Mouse (Mus musculus) intestine, embryonic 16.5 days (tissue): Measurements from ENCODE around the gene Cyp2w1. TPM values are rescaled to one million over a fixed set of nuclear protein-coding genes. Genes with fewer than 3 reads are reported as not detected.

Experiments
- ATAC-seq: fragments of 200-750 bp; cut with Nextera tagmentation; 2 replicates; pipeline ENCODE4 v1.8.0; 2017; ENCODE audit warnings: moderate TSS enrichment, moderate library complexity
- H3K27ac ChIP-seq: fragments of 300-500 bp; sonication (generic); 2 replicates; pipeline ENCODE4 v1.5.1; 2014; ENCODE audit warnings: mild to moderate bottlenecking, low read length
- H3K27me3 ChIP-seq: fragments of 300-500 bp; sonication (generic); replicated peaks from 2 replicates; pipeline ENCODE4 v1.6.1; 2014; ENCODE audit warnings: low read length, control low read depth, mixed read lengths; ENCODE audit not compliant: control insufficient read depth, insufficient read depth
- H3K36me3 ChIP-seq: fragments of 300-500 bp; sonication (generic); 2 replicates; pipeline ENCODE4 v1.6.1; 2014; ENCODE audit warnings: low read length, control low read depth; ENCODE audit not compliant: control insufficient read depth, insufficient read depth
- H3K4me1 ChIP-seq: fragments of 300-500 bp; sonication (generic); 2 replicates; pipeline ENCODE4 v1.6.1; 2014; ENCODE audit warnings: low read length, control low read depth, mixed read lengths; ENCODE audit not compliant: control insufficient read depth, insufficient read depth
- H3K4me2 ChIP-seq: fragments of 300-500 bp; sonication (generic); 2 replicates; pipeline ENCODE4 v1.6.1; 2014; ENCODE audit warnings: low read depth, low read length, control low read depth
- H3K4me3 ChIP-seq: fragments of 300-500 bp; sonication (generic); 2 replicates; pipeline ENCODE4 v1.5.1; 2014; ENCODE audit warnings: mild to moderate bottlenecking, low read length
- H3K9ac ChIP-seq: fragments of 300-500 bp; sonication (generic); 2 replicates; pipeline ENCODE4 v1.6.1; 2014; ENCODE audit warnings: low read depth, low read length
- H3K9me3 ChIP-seq: fragments of 300-500 bp; sonication (generic); 2 replicates; pipeline ENCODE4 v1.6.1; 2016; ENCODE audit warnings: low read length, control low read depth; ENCODE audit not compliant: control insufficient read depth
- WGBS: fragments of 180-500 bp; shearing (Covaris S2); extraction: QIAGEN DNeasy Blood & Tissue Kit; methylation state at CpG from one replicate; pipeline ENCODE4 v1.1.7; 2014; 5-methylcytosine and 5-hydroxymethylcytosine counted together
- polyA plus RNA-seq: library from polyadenylated mRNA; unstranded; fragments of >200 nt; fragmentation: Nextera tagmentation; extraction: Ambion mirVana; gene quantifications from 2 replicates; pipeline ENCODE4 v1.2.1, GENCODE M21; 2015

Cyp2w1 gene
- polyA plus RNA-seq, 1 experiment from 2014 or later, result 33.9 TPM

GRCm38 (mm10) chr5:139353946-139354345 is 1.5 kb downstream of the Cyp2w1 start:
- Histone ChIP-seq H3K27me3 (no peaks in the 10 kb centered on the region), H3K27ac (peak overlapping the region; percentile 89), H3K9me3 (no peaks in the 10 kb centered on the region), H3K4me2 (peak overlapping the region; percentile 63), H3K4me1 (peaks cover 33% of the 10 kb centered on the region), H3K4me3 (peak overlapping the region; percentile 55), H3K9ac (peak overlapping the region; percentile 76), H3K36me3 (no peaks in the 10 kb centered on the region)
- 70% methylated on average over 11 of the region's 11 CpGs for WGBS
- ATAC-seq, result peak; percentile 54

GRCm38 (mm10) chr5:139355235-139355772 is 2.9 kb downstream of the Cyp2w1 start:
- ATAC-seq, result no peak
- Histone ChIP-seq H3K4me2 (peak overlapping the region; percentile 63), H3K36me3 (no peaks in the 10 kb centered on the region), H3K4me3 (peak overlapping the region; percentile 55), H3K27me3 (no peaks in the 10 kb centered on the region), H3K4me1 (peaks cover 25% of the 10 kb centered on the region), H3K9me3 (no peaks in the 10 kb centered on the region), H3K27ac (peak overlapping the region; percentile 59; the same call in 1 of the 2 replicates), H3K9ac (peak overlapping the region; percentile 76)
- WGBS, result 35% methylated on average over 19 of the region's 19 CpGs

- no peaks in the 10 kb centered on the region for H3K36me3 ChIP-seq
- ATAC-seq, result peak; percentile 16
- no peaks in the 10 kb centered on the region for H3K9me3 ChIP-seq
- peak overlapping the region; percentile 49 for H3K27ac ChIP-seq
- H3K4me3 ChIP-seq, result no peak overlapping the region
- no peaks in the 10 kb centered on the region for H3K27me3 ChIP-seq
- H3K9ac ChIP-seq, result no peak overlapping the region
- WGBS, result 65% methylated on average over 2 of the region's 2 CpGs
- H3K4me2 ChIP-seq, result no peak overlapping the region
- peaks cover 16% of the 10 kb centered on the region for H3K4me1 ChIP-seq
Measured at GRCm38 (mm10) chr5:139358653-139359052, 6.2 kb downstream of the Cyp2w1 start.

- no peak overlapping the region for H3K4me2 ChIP-seq
- no peaks in the 10 kb centered on the region for H3K9me3 ChIP-seq
- H3K27me3 ChIP-seq, result no peaks in the 10 kb centered on the region
- H3K4me1 ChIP-seq, result peaks cover 18% of the 10 kb centered on the region
- H3K36me3 ChIP-seq, result no peaks in the 10 kb centered on the region
- WGBS, result 95% methylated on average over 5 of the region's 5 CpGs
- no peak overlapping the region for H3K9ac ChIP-seq
- H3K27ac ChIP-seq, result peak overlapping the region; percentile 49
- H3K4me3 ChIP-seq, result no peak overlapping the region
- ATAC-seq, result no peak
Measured at GRCm38 (mm10) chr5:139359244-139359643, 6.8 kb downstream of the Cyp2w1 start.

- WGBS, result 64% methylated on average over 7 of the region's 7 CpGs
Measured at GRCm38 (mm10) chr5:139363858-139364257, 11.4 kb downstream of the Cyp2w1 start.

GRCm38 (mm10) chr5:139364260-139364910 is 12.0 kb downstream of the Cyp2w1 start:
- peak overlapping the region; percentile 40 for H3K9ac ChIP-seq
- no peaks in the 10 kb centered on the region for H3K36me3 ChIP-seq
- peak overlapping the region; percentile 66; the same call in 1 of the 2 replicates for H3K27ac ChIP-seq
- H3K4me1 ChIP-seq, result peaks cover 12% of the 10 kb centered on the region
- 28% methylated on average over 12 of the region's 12 CpGs for WGBS
- no peaks in the 10 kb centered on the region for H3K27me3 ChIP-seq
- no peak overlapping the region for H3K4me2 ChIP-seq
- H3K9me3 ChIP-seq, result no peaks in the 10 kb centered on the region
- peak; percentile 37 for ATAC-seq
- no peak overlapping the region for H3K4me3 ChIP-seq

More at GRCm38 (mm10) chr5:139363858-139364257, 11.4 kb downstream of the Cyp2w1 start:
- H3K4me1 ChIP-seq, result peaks cover 12% of the 10 kb centered on the region
- H3K9ac ChIP-seq, result no peak overlapping the region
- no peaks in the 10 kb centered on the region for H3K36me3 ChIP-seq
- no peak for ATAC-seq
- H3K4me3 ChIP-seq, result no peak overlapping the region
- H3K27ac ChIP-seq, result no peak overlapping the region
- no peaks in the 10 kb centered on the region for H3K9me3 ChIP-seq
- no peak overlapping the region for H3K4me2 ChIP-seq
- H3K27me3 ChIP-seq, result no peaks in the 10 kb centered on the region

GRCm38 (mm10) chr5:139364911-139365571 is 12.6 kb downstream of the Cyp2w1 start:
- no peaks in the 10 kb centered on the region for H3K36me3 ChIP-seq
- H3K4me3 ChIP-seq, result no peak overlapping the region
- ATAC-seq, result no peak
- no peaks in the 10 kb centered on the region for H3K27me3 ChIP-seq
- WGBS, result 42% methylated on average over 5 of the region's 5 CpGs
- peaks cover 12% of the 10 kb centered on the region for H3K4me1 ChIP-seq
- H3K9me3 ChIP-seq, result no peaks in the 10 kb centered on the region
- no peak overlapping the region for H3K4me2 ChIP-seq
- peak overlapping the region; percentile 40 for H3K9ac ChIP-seq
- H3K27ac ChIP-seq, result peak overlapping the region; percentile 66; the same call in 1 of the 2 replicates

- no peak overlapping the region for H3K4me2 ChIP-seq
- no peak overlapping the region for H3K4me3 ChIP-seq
- H3K27me3 ChIP-seq, result no peaks in the 10 kb centered on the region
- H3K9me3 ChIP-seq, result no peaks in the 10 kb centered on the region
- no peak overlapping the region for H3K9ac ChIP-seq
- ATAC-seq, result no peak
- no peak overlapping the region for H3K27ac ChIP-seq
- H3K36me3 ChIP-seq, result no peaks in the 10 kb centered on the region
- H3K4me1 ChIP-seq, result peaks cover 12% of the 10 kb centered on the region
- WGBS, result 94% methylated on average over 1 of the region's 1 CpGs
Measured at GRCm38 (mm10) chr5:139365827-139366226, 13.4 kb downstream of the Cyp2w1 start.

GRCm38 (mm10) chr5:139366484-139366883 is 14.1 kb downstream of the Cyp2w1 start:
- Histone ChIP-seq H3K4me3 (no peak overlapping the region), H3K4me1 (peaks cover 15% of the 10 kb centered on the region), H3K9me3 (no peaks in the 10 kb centered on the region), H3K4me2 (no peak overlapping the region), H3K27me3 (no peaks in the 10 kb centered on the region), H3K27ac (no peak overlapping the region), H3K9ac (no peak overlapping the region), H3K36me3 (no peaks in the 10 kb centered on the region)
- ATAC-seq, result no peak
- WGBS, result 77% methylated on average over 11 of the region's 11 CpGs
